Mouse (Mus musculus) CD4-positive, CD25-positive, alpha-beta regulatory T cell (primary cell): ENCODE measurements around the gene 4921539E11Rik. TPM values are rescaled to one million over a fixed set of nuclear protein-coding genes. Genes with fewer than 3 reads are reported as not detected.

Experiments
- polyA plus RNA-seq: library from polyadenylated mRNA; unstranded; fragments of 100-300 nt; shearing (Covaris generic); gene quantifications from one replicate; pipeline ENCODE4 v1.2.1, GENCODE M21; 2017

4921539E11Rik gene
- not detected for polyA plus RNA-seq

GRCm38 (mm10) chr4:103290763-103291162 is at the start of gene 4921539E11Rik:
4921539E11Rik (minus strand) TSS chr4:103290863.

GRCm38 (mm10) chr4:103313587-103314525 is 23.2 kb upstream of the 4921539E11Rik start, which contains the start of gene Oma1:
Oma1 (plus strand) TSS chr4:103313812.

DNA sequence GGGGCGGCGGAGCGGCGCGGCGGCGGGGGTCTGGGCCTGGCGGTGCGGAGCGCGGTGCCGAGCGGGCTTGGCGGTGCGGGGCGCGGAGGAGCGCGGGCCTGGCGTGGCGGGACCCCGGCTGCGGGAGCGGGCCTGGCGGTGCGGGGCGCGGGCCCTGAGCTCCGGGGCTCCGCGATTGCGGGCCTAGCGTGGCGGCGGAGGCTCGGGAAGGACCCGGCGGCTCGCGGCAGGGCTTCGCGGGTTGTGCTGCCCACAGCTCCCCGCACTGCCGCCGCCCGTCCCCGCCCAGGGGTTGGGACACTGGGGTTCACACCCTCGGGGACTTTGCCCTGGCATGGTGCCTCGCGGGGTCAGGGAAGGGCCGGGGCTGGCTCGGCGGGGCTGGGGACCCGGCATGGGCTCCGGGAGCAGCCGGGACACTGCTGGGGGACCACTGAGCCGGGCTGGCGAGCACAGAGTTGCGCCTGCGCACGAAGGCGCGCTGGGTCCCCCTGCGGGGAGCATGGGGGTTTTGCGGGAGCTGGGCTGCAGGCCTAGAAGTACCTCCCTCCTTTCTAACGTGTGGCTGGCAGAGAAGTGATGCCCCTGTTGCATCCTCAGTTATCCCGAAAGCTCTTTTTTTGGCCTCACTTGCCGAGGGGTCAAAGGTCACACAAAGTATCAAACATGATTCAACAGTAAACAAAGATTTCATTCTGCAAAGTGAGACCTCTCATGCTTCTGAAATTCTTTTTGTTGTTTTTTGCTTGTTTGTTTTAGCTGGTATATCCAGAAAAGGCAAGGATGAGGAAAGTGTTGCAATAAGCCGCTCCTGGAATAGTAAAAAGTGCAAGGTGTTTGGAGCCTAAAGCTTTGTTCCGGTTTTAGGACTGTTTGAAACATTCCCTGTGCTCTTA is 75.5 kb downstream of the 4921539E11Rik start, which contains the start of gene Slc35d1:
Slc35d1 (minus strand) TSS at position 240 of the 896 bp plus-strand sequence.

Other genes starting within 250 kb of the 4921539E11Rik start
- gene Mier1, start 176.5 kb downstream of the 4921539E11Rik start, polyA plus RNA-seq, result 74.4 TPM
- 3.0 TPM for gene Wdr78, start 176.3 kb downstream of the 4921539E11Rik start, polyA plus RNA-seq
- gene Slc35d1, start 75.7 kb downstream of the 4921539E11Rik start, polyA plus RNA-seq, result 63.6 TPM
- 37.2 TPM for gene Oma1, start 22.9 kb upstream of the 4921539E11Rik start, polyA plus RNA-seq